Mouse (Mus musculus) embryonic facial prominence, embryonic 11.5 days (tissue): ENCODE results near the gene Zfp296. TPM values are rescaled to one million over a fixed set of nuclear protein-coding genes. Genes with fewer than 3 reads are reported as not detected.

ENCODE experiments used
- ATAC-seq: fragments of 200-750 bp; cut with Nextera tagmentation; replicated peaks from 2 replicates; pipeline ENCODE4 v1.8.0; 2017; ENCODE audit warnings: low read depth; ENCODE audit not compliant: insufficient number of reproducible peaks, low FRiP score, low TSS enrichment
- DNase-seq: peaks from one replicate; pipeline ENCODE4 v3.0.0-alpha.2; 2015; ENCODE audit warnings: low spot score
- H3K27ac ChIP-seq: fragments of 300-500 bp; sonication (generic); replicated peaks from 2 replicates; pipeline ENCODE4 v1.5.1; 2014; ENCODE audit warnings: mild to moderate bottlenecking, low read depth, low read length, control low read depth
- H3K27me3 ChIP-seq: fragments of 300-500 bp; sonication (generic); 2 replicates; pipeline ENCODE4 v1.6.1; 2014; ENCODE audit warnings: mild to moderate bottlenecking, low read length, moderate library complexity, mixed read lengths; ENCODE audit not compliant: control insufficient read depth, insufficient read depth
- H3K36me3 ChIP-seq: fragments of 300-500 bp; sonication (generic); replicated peaks from 2 replicates; pipeline ENCODE4 v1.6.1; 2014; ENCODE audit warnings: low read depth, mild to moderate bottlenecking, low read length, moderate library complexity, mixed read lengths; ENCODE audit not compliant: control insufficient read depth, insufficient read depth
- H3K4me1 ChIP-seq: fragments of 300-500 bp; sonication (generic); 2 replicates; pipeline ENCODE4 v1.6.1; 2014; ENCODE audit warnings: low read length, mixed read lengths; ENCODE audit not compliant: control insufficient read depth, insufficient read depth
- H3K4me2 ChIP-seq: fragments of 300-500 bp; sonication (generic); 2 replicates; pipeline ENCODE4 v1.6.1; 2014; ENCODE audit warnings: low read depth, mild to moderate bottlenecking, control low read depth, low read length, moderate library complexity
- H3K4me3 ChIP-seq: fragments of 300-500 bp; sonication (generic); 2 replicates; pipeline ENCODE4 v1.5.1; 2014; ENCODE audit warnings: low read depth, low read length, control low read depth
- H3K9ac ChIP-seq: fragments of 300-500 bp; sonication (generic); replicated peaks from 2 replicates; pipeline ENCODE4 v1.6.1; 2014; ENCODE audit warnings: mild to moderate bottlenecking, control low read depth, low read length
- H3K9me3 ChIP-seq: fragments of 300-500 bp; sonication (generic); replicated peaks from 2 replicates; pipeline ENCODE4 v1.6.1; 2016; ENCODE audit warnings: mild to moderate bottlenecking, low read length, inconsistent platforms, mixed read lengths; ENCODE audit not compliant: control insufficient read depth
- WGBS: fragments of 180-500 bp; shearing (Covaris S2); extraction: QIAGEN DNeasy Blood & Tissue Kit; methylation state at CpG from one replicate; pipeline ENCODE4 v1.1.7; 2014; 5-methylcytosine and 5-hydroxymethylcytosine counted together
- polyA plus RNA-seq: library from polyadenylated mRNA; unstranded; fragments of >200 nt; fragmentation: Nextera tagmentation; extraction: Ambion mirVana; gene quantifications from 2 replicates; pipeline ENCODE4 v1.2.1, GENCODE M21; 2014

Zfp296 gene
- polyA plus RNA-seq, 1 experiment from 2014 or later = 0.31 TPM

GRCm38 (mm10) chr7:19543584-19543983, 33.5 kb upstream of the Zfp296 start:
- H3K27ac ChIP-seq = no peak overlapping the region
- H3K4me2 ChIP-seq = no peak overlapping the region
- H3K27me3 ChIP-seq = no peaks in the 10 kb centered on the region
- H3K36me3 ChIP-seq = no peaks in the 10 kb centered on the region
- 59% methylated on average over 6 of the region's 6 CpGs for WGBS
- ATAC-seq (no peak), DNase-seq (peak; percentile 40)
- H3K4me3 ChIP-seq = no peak overlapping the region
- no peaks in the 10 kb centered on the region for H3K4me1 ChIP-seq
- no peaks in the 10 kb centered on the region for H3K9me3 ChIP-seq
- H3K9ac ChIP-seq = no peak overlapping the region

- Histone ChIP-seq H3K27ac (no peak overlapping the region), H3K27me3 (no peaks in the 10 kb centered on the region), H3K9ac (no peak overlapping the region), H3K36me3 (no peaks in the 10 kb centered on the region), H3K4me1 (no peaks in the 10 kb centered on the region), H3K9me3 (no peaks in the 10 kb centered on the region), H3K4me2 (no peak overlapping the region), H3K4me3 (no peak overlapping the region)
- WGBS = 64% methylated on average over 3 of the region's 3 CpGs
- ATAC-seq = no peak
- DNase-seq = no peak
Measured at GRCm38 (mm10) chr7:19546007-19546406, 31.1 kb upstream of the Zfp296 start.

- no peak overlapping the region for H3K27ac ChIP-seq
- no peak overlapping the region for H3K9ac ChIP-seq
- WGBS = 72% methylated on average over 2 of the region's 2 CpGs
- ATAC-seq = no peak
- no peak for DNase-seq
- H3K36me3 ChIP-seq = no peaks in the 10 kb centered on the region
- no peaks in the 10 kb centered on the region for H3K27me3 ChIP-seq
- no peaks in the 10 kb centered on the region for H3K9me3 ChIP-seq
- no peaks in the 10 kb centered on the region for H3K4me1 ChIP-seq
- no peak overlapping the region for H3K4me3 ChIP-seq
- no peak overlapping the region for H3K4me2 ChIP-seq
Measured at GRCm38 (mm10) chr7:19547344-19547969, 29.6 kb upstream of the Zfp296 start.

- Histone ChIP-seq H3K9me3 (no peaks in the 10 kb centered on the region), H3K4me3 (no peak overlapping the region), H3K36me3 (no peaks in the 10 kb centered on the region; the same call in 1 of the 2 replicates), H3K4me2 (no peak overlapping the region), H3K4me1 (no peaks in the 10 kb centered on the region), H3K9ac (no peak overlapping the region), H3K27ac (no peak overlapping the region), H3K27me3 (no peaks in the 10 kb centered on the region)
- WGBS = 89% methylated on average over 10 of the region's 10 CpGs
- DNase-seq (no peak), ATAC-seq (no peak)
Measured at GRCm38 (mm10) chr7:19549394-19549793, 27.7 kb upstream of the Zfp296 start.

- H3K36me3 ChIP-seq = no peaks in the 10 kb centered on the region; the same call in 1 of the 2 replicates
- no peak overlapping the region for H3K4me3 ChIP-seq
- H3K27ac ChIP-seq = no peak overlapping the region
- H3K27me3 ChIP-seq = no peaks in the 10 kb centered on the region
- H3K4me2 ChIP-seq = no peak overlapping the region
- H3K9ac ChIP-seq = no peak overlapping the region
- 86% methylated on average over 5 of the region's 5 CpGs for WGBS
- DNase-seq (no peak), ATAC-seq (no peak)
- no peaks in the 10 kb centered on the region for H3K9me3 ChIP-seq
- no peaks in the 10 kb centered on the region for H3K4me1 ChIP-seq
Measured at GRCm38 (mm10) chr7:19551634-19552033, 25.5 kb upstream of the Zfp296 start.

GRCm38 (mm10) chr7:19552443-19552842, 24.6 kb upstream of the Zfp296 start:
- no peaks in the 10 kb centered on the region for H3K9me3 ChIP-seq
- DNase-seq = no peak
- no peaks in the 10 kb centered on the region; the same call in 1 of the 2 replicates for H3K36me3 ChIP-seq
- 79% methylated on average over 2 of the region's 2 CpGs for WGBS
- H3K27me3 ChIP-seq = no peaks in the 10 kb centered on the region
- H3K27ac ChIP-seq = no peak overlapping the region
- no peaks in the 10 kb centered on the region for H3K4me1 ChIP-seq
- H3K4me3 ChIP-seq = no peak overlapping the region
- no peak for ATAC-seq
- H3K9ac ChIP-seq = no peak overlapping the region
- no peak overlapping the region for H3K4me2 ChIP-seq

GRCm38 (mm10) chr7:19554168-19554567, 22.9 kb upstream of the Zfp296 start:
- Histone ChIP-seq H3K9ac (no peak overlapping the region), H3K27ac (no peak overlapping the region), H3K4me1 (peaks cover 2% of the 10 kb centered on the region; the same call in 1 of the 2 replicates), H3K4me2 (no peak overlapping the region), H3K36me3 (no peaks in the 10 kb centered on the region; the same call in 1 of the 2 replicates), H3K27me3 (no peaks in the 10 kb centered on the region), H3K9me3 (no peaks in the 10 kb centered on the region), H3K4me3 (no peak overlapping the region)
- 93% methylated on average over 1 of the region's 1 CpGs for WGBS
- no peak for DNase-seq
- ATAC-seq = no peak

GRCm38 (mm10) chr7:19557086-19557485, 20.0 kb upstream of the Zfp296 start:
- no peak for ATAC-seq
- Histone ChIP-seq H3K27me3 (no peaks in the 10 kb centered on the region), H3K27ac (no peak overlapping the region), H3K4me1 (peaks cover 12% of the 10 kb centered on the region), H3K4me2 (no peak overlapping the region), H3K9ac (no peak overlapping the region), H3K9me3 (no peaks in the 10 kb centered on the region), H3K4me3 (no peak overlapping the region), H3K36me3 (no peaks in the 10 kb centered on the region; the same call in 1 of the 2 replicates)
- 100% methylated on average over 2 of the region's 2 CpGs for whole genome bisulfite sequencing
- no peak for DNase-seq
